ENCODE assay signal across 28 mouse cellular contexts in genomic region chr9:62834906-62835305, GRCm38 (mm10). TPM values are rescaled to one million over a fixed set of nuclear protein-coding genes. Genes with fewer than 3 reads are reported as not detected.
"Had no signal": no experiment of that assay in that cellular context is flagged by ENCODE, and none has a peak within 500 bp of the region (broad histone marks: within the 10 kb centered on the region; RNA-seq: fewer than 3 reads in every experiment).

No protein-coding gene starts in this region.

- DNase-seq: cerebellum, adult 8-10 months; cerebellum, adult 9-10 months; cerebellum, adult 9-11 months; cerebellum, postnatal 10 days; cerebellum, postnatal 14 days; cerebellum, postnatal 25 days; cerebellum, postnatal 36 days; embryo, embryonic 11 days; forebrain, postnatal 0 days; gastrocnemius, adult 2 months; gastrocnemius, postnatal 10 days; gastrocnemius, postnatal 14 days; gastrocnemius, postnatal 25 days; gastrocnemius, postnatal 36 days; heart, adult 11 months; heart, adult 18-20 months; heart, adult 2 months had no signal

- H3K4me2 ChIP-seq: embryonic facial prominence, embryonic 12.5 days; embryonic facial prominence, embryonic 13.5 days; embryonic facial prominence, embryonic 15.5 days; forebrain, embryonic 12.5 days; forebrain, embryonic 13.5 days; forebrain, embryonic 15.5 days had no signal

- H3K4me3 ChIP-seq: embryonic facial prominence, embryonic 10.5 days; embryonic facial prominence, embryonic 12.5 days; embryonic facial prominence, embryonic 13.5 days; embryonic facial prominence, embryonic 15.5 days; erythroblast, embryonic 14.5 days; forebrain, embryonic 10.5 days; forebrain, embryonic 12.5 days; forebrain, embryonic 13.5 days; forebrain, embryonic 15.5 days; gastrocnemius, adult 2 months; heart, adult 2 months had no signal

- H3K27me3 ChIP-seq: embryonic facial prominence, embryonic 12.5 days; embryonic facial prominence, embryonic 13.5 days; embryonic facial prominence, embryonic 15.5 days; forebrain, embryonic 12.5 days; forebrain, embryonic 13.5 days; forebrain, embryonic 15.5 days had no signal

- H3K36me3 ChIP-seq: embryonic facial prominence, embryonic 10.5 days; embryonic facial prominence, embryonic 12.5 days; embryonic facial prominence, embryonic 13.5 days; embryonic facial prominence, embryonic 15.5 days; forebrain, embryonic 10.5 days; forebrain, embryonic 12.5 days; forebrain, embryonic 15.5 days had no signal

- H3K9ac ChIP-seq: embryonic facial prominence, embryonic 12.5 days; embryonic facial prominence, embryonic 13.5 days; embryonic facial prominence, embryonic 15.5 days; forebrain, embryonic 12.5 days; forebrain, embryonic 13.5 days; forebrain, embryonic 15.5 days; forebrain, postnatal 0 days had no signal

- H3K9me3 ChIP-seq: embryonic facial prominence, embryonic 10.5 days; embryonic facial prominence, embryonic 12.5 days; embryonic facial prominence, embryonic 13.5 days; embryonic facial prominence, embryonic 15.5 days; forebrain, embryonic 10.5 days; forebrain, embryonic 12.5 days; forebrain, embryonic 13.5 days; forebrain, embryonic 15.5 days had no signal

- H3K27ac ChIP-seq: embryonic facial prominence, embryonic 10.5 days; embryonic facial prominence, embryonic 12.5 days; embryonic facial prominence, embryonic 13.5 days; embryonic facial prominence, embryonic 15.5 days; forebrain, embryonic 12.5 days; forebrain, embryonic 13.5 days; forebrain, embryonic 15.5 days; gastrocnemius, adult 2 months; heart, adult 2 months had no signal

- ATAC-seq: forebrain, embryonic 13.5 days; forebrain, embryonic 14.5 days; forebrain, embryonic 15.5 days; forebrain, embryonic 16.5 days; forebrain, postnatal 0 days had no signal

RNA-seq across cellular contexts. Expression of gene Calml4, which starts 23.0 kb away (rescaled TPM):
- polyA plus RNA-seq: erythroblast, embryonic 14.5 days had no signal
